Mouse (Mus musculus) megakaryocyte, embryonic 14.5 days (primary cell): ENCODE data around the gene Pdlim5.

Source experiments
- FLI1 ChIP-seq: IDR thresholded peaks from 2 replicates; pipeline ENCODE4 v1.6.1; 2012; ENCODE audit warnings: low read length, inconsistent platforms, mixed read lengths
- GATA1 ChIP-seq: IDR thresholded peaks from 3 replicates; pipeline ENCODE4 v1.6.1; 2012; ENCODE audit warnings: mixed read lengths, low read length, inconsistent platforms, borderline replicate concordance

GRCm38 (mm10) chr3:142330425-142330824, 65.1 kb downstream of the Pdlim5 start:
- no peak for TF ChIP-seq GATA1
- no peak for TF ChIP-seq FLI1
